Mouse (Mus musculus) CH12.LX (cell line): Measurements from ENCODE around the gene Tmem30b. TPM values are rescaled to one million over a fixed set of nuclear protein-coding genes. Genes with fewer than 3 reads are reported as not detected.

Source experiments
- DNase-seq: peaks from one replicate; pipeline ENCODE4 v3.0.0-alpha.2; 2013; ENCODE audit errors: extremely low read depth
- H3K27ac ChIP-seq: 2 replicates; pipeline ENCODE4 v1.5.1; 2012; ENCODE audit warnings: low read depth, mild to moderate bottlenecking, control low read depth, moderate library complexity; ENCODE audit not compliant: insufficient read depth
- H3K27me3 ChIP-seq: replicated peaks from 2 replicates; pipeline ENCODE3; 2012; ENCODE audit warnings: inconsistent platforms
- H3K36me3 ChIP-seq, 2 experiments: replicated peaks in 1 of 2; 2 replicates each; pipeline versions ENCODE3 to v1.6.1; 2012; ENCODE audit warnings: inconsistent platforms in 1 of 2, low read length in 1 of 2, mild to moderate bottlenecking in 1 of 2, mixed read lengths in 1 of 2, moderate library complexity in 1 of 2; ENCODE audit not compliant: control insufficient read depth in 1 of 2, insufficient read depth in 1 of 2
- H3K4me1 ChIP-seq, 2 experiments: 2 replicates each; pipeline ENCODE4 v1.6.1; 2012; ENCODE audit warnings: inconsistent platforms in 1 of 2, moderate library complexity in 1 of 2; ENCODE audit not compliant: insufficient read depth in 2 of 2, control insufficient read depth in 1 of 2
- H3K4me2 ChIP-seq: 2 replicates; pipeline ENCODE4 v1.6.1; 2012; ENCODE audit warnings: low read depth, mild to moderate bottlenecking, control low read depth; ENCODE audit not compliant: poor library complexity, insufficient read depth, severe bottlenecking
- H3K4me3 ChIP-seq, 3 experiments: fragments of 150-350 bp in 1 of 3; sonication (generic) in 1 of 3; replicated peaks in 1 of 3; 2 replicates each; pipeline versions ENCODE3 to v1.5.1; 2011 to 2012; ENCODE audit warnings: low read depth in 2 of 3, low read length in 2 of 3, mild to moderate bottlenecking in 2 of 3, moderate library complexity in 2 of 3, control low read depth in 1 of 3, improper control_type of control experiment in 1 of 3, inconsistent platforms in 1 of 3, mixed read lengths in 1 of 3; ENCODE audit not compliant: poor library complexity in 1 of 3
- H3K79me2 ChIP-seq: replicated peaks from 2 replicates; pipeline ENCODE4 v1.6.1; 2012; ENCODE audit warnings: mild to moderate bottlenecking, moderate library complexity; ENCODE audit not compliant: control insufficient read depth, poor library complexity, insufficient read depth, severe bottlenecking; ENCODE audit errors: extremely low read depth
- H3K9ac ChIP-seq: 2 replicates; pipeline ENCODE4 v1.6.1; 2012; ENCODE audit warnings: low read depth, mild to moderate bottlenecking, control low read depth, moderate library complexity; ENCODE audit not compliant: insufficient read depth
- H3K9me3 ChIP-seq: replicated peaks from 2 replicates; pipeline ENCODE3; 2012; ENCODE audit warnings: low read length, inconsistent platforms, mixed read lengths
- BHLHE40 ChIP-seq: IDR thresholded peaks from 2 replicates; pipeline ENCODE4 v1.6.1; 2011; ENCODE audit warnings: mild to moderate bottlenecking, low read depth, low read length, improper control_type of control experiment
- CHD1 ChIP-seq: IDR thresholded peaks from 2 replicates; pipeline ENCODE4 v1.6.1; 2012; ENCODE audit warnings: low read depth, low read length, improper control_type of control experiment, inconsistent platforms
- CHD2 ChIP-seq: IDR thresholded peaks from 2 replicates; pipeline ENCODE4 v1.6.1; 2011; ENCODE audit warnings: low read length, improper control_type of control experiment
- E2F4 ChIP-seq: IDR thresholded peaks from 2 replicates; pipeline ENCODE4 v1.6.1; 2011; ENCODE audit warnings: low read depth, low read length, improper control_type of control experiment; ENCODE audit not compliant: insufficient replicate concordance
- ELF1 ChIP-seq: IDR thresholded peaks from 2 replicates; pipeline ENCODE4 v1.6.1; 2014; ENCODE audit warnings: low read depth, mild to moderate bottlenecking, inconsistent platforms, low read length, improper control_type of control experiment
- IRF4 ChIP-seq: IDR thresholded peaks from 2 replicates; pipeline ENCODE4 v1.6.1; 2014; ENCODE audit warnings: low read depth, mild to moderate bottlenecking, inconsistent platforms, low read length, improper control_type of control experiment
- MAX ChIP-seq: IDR thresholded peaks from 2 replicates; pipeline ENCODE4 v1.6.1; 2011; ENCODE audit warnings: low read length, improper control_type of control experiment
- MAZ ChIP-seq: IDR thresholded peaks from 2 replicates; pipeline ENCODE4 v1.6.1; 2012; ENCODE audit warnings: low read depth, mild to moderate bottlenecking, inconsistent platforms, low read length, improper control_type of control experiment, moderate library complexity
- MEF2A ChIP-seq: IDR thresholded peaks from 2 replicates; pipeline ENCODE4 v1.6.1; 2014; ENCODE audit warnings: low read depth, mild to moderate bottlenecking, inconsistent platforms, low read length, improper control_type of control experiment, borderline replicate concordance
- MXI1 ChIP-seq: IDR thresholded peaks from 2 replicates; pipeline ENCODE4 v1.6.1; 2011; ENCODE audit warnings: mild to moderate bottlenecking, low read depth, low read length, improper control_type of control experiment
- MYC ChIP-seq: IDR thresholded peaks from 2 replicates; pipeline ENCODE4 v1.6.1; 2011; ENCODE audit warnings: low read depth, mild to moderate bottlenecking, improper control_type of control experiment, low read length
- PAX5 ChIP-seq: IDR thresholded peaks from 2 replicates; pipeline ENCODE4 v1.6.1; 2012; ENCODE audit warnings: low read length, inconsistent platforms, mixed read lengths
- POLR2A ChIP-seq: IDR thresholded peaks from 2 replicates; pipeline ENCODE4 v1.6.1; 2011; ENCODE audit warnings: low read depth, mild to moderate bottlenecking, improper control_type of control experiment, low read length
- RCOR1 ChIP-seq: conservative IDR thresholded peaks from 2 replicates; pipeline ENCODE4 v1.6.1; 2012; ENCODE audit warnings: low read depth, mild to moderate bottlenecking, inconsistent platforms, low read length, improper control_type of control experiment
- SIN3A ChIP-seq: IDR thresholded peaks from 2 replicates; pipeline ENCODE4 v1.6.1; 2012; ENCODE audit warnings: low read length, improper control_type of control experiment, inconsistent platforms
- SMC3 ChIP-seq: IDR thresholded peaks from 2 replicates; pipeline ENCODE4 v1.6.1; 2011; ENCODE audit warnings: low read depth, low read length, improper control_type of control experiment
- TBP ChIP-seq: conservative IDR thresholded peaks from 2 replicates; pipeline ENCODE4 v1.6.1; 2011; ENCODE audit warnings: low read depth, low read length, improper control_type of control experiment
- USF1 ChIP-seq: IDR thresholded peaks from 2 replicates; pipeline ENCODE4 v1.6.1; 2014; ENCODE audit warnings: low read depth, mild to moderate bottlenecking, inconsistent platforms, low read length, improper control_type of control experiment
- USF2 ChIP-seq: conservative IDR thresholded peaks from 2 replicates; pipeline ENCODE4 v1.6.1; 2011; ENCODE audit warnings: low read depth, low read length, improper control_type of control experiment
- ZC3H11A ChIP-seq: IDR thresholded peaks from 2 replicates; pipeline ENCODE4 v1.6.1; 2012; ENCODE audit warnings: low read depth, mild to moderate bottlenecking, inconsistent platforms, low read length, improper control_type of control experiment
- ZMIZ1 ChIP-seq: IDR thresholded peaks from 2 replicates; pipeline ENCODE4 v1.6.1; 2012; ENCODE audit warnings: low read depth, mild to moderate bottlenecking, inconsistent platforms, low read length, improper control_type of control experiment
- ZNF384 ChIP-seq: IDR thresholded peaks from 2 replicates; pipeline ENCODE4 v1.6.1; 2012; ENCODE audit warnings: low read depth, low read length, improper control_type of control experiment, inconsistent platforms
- dilution Hi-C: fragments of 300-500 bp; cut with MboI; formaldehyde crosslinking; loops from 2 replicates; pipeline ENCODE4 v1.14.3; 2020; ENCODE audit warnings: low sequenced_read_pairs; ENCODE audit not compliant: extremely low pct_unique_long_range_greater_than_20kb, extremely low pct_ligation_motif_present
- in situ Hi-C: fragments of 300-500 bp; cut with MboI; formaldehyde crosslinking; loops from 3 replicates; pipeline ENCODE4 v1.14.3; 2019; ENCODE audit warnings: low sequenced_read_pairs, low pct_ligation_motif_present, low pct_unique_long_range_greater_than_20kb, mixed read lengths
- polyA plus RNA-seq: library from polyadenylated mRNA; unstranded; fragments of >175 nt; gene quantifications from 2 replicates; pipeline ENCODE4 v1.2.1, GENCODE M21; 2012; ENCODE audit warnings: low read depth; ENCODE audit not compliant: insufficient read length
- total RNA-seq, 2 experiments: library from RNA; depleted of rRNA; stranded (reverse); fragments of 300-350 nt in 1 of 2; fragments of >200 nt in 1 of 2; gene quantifications; 2 replicates each; pipeline ENCODE4 v1.2.3; 2012 to 2014

The Tmem30b gene
- total and polyA plus RNA-seq, 3 experiments, result not detected

DNA sequence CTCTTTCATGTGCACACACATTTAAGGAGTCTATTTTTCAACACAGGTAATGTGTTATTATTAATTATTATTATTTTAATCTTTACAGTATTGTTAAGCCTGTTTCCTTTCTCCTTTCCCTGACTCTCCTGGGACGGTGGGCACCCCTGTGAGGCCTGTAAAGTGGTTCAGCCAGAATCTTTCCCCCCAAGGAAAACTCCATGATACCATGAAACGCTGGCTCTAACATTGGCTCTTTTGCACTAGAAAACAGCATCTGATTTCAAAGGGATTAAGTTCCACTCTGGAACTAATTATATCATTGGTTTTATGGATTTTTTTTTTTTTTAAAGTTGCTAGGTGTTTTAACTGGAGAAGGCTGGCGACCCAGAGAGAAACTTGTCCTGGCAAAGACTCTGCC lies 24.2 kb downstream of the Tmem30b start:
- Histone ChIP-seq H3K27me3 (no peaks in the 10 kb centered on the region), H3K9ac (no peak overlapping the region), H3K36me3 (no peaks in the 10 kb centered on the region), H3K9me3 (no peaks in the 10 kb centered on the region), H3K4me3 (no peak overlapping the region), H3K27ac (no peak overlapping the region), H3K4me2 (no peak overlapping the region), H3K4me1 (peaks cover 0 to 7% of the 10 kb centered on the region in 2 experiments; a peak in 2 of 4 replicates)
- no peak for DNase-seq
- in situ Hi-C loops (loop anchor here (25.0 kb wide), 1 partner anchor 685 kb away; no protein-coding TSS in a partner anchor), dilution Hi-C loops (no loop called here)
- no peak for TF ChIP-seq IRF4
- TF ChIP-seq BHLHE40, result no peak
- TF ChIP-seq TBP, result no peak
- TF ChIP-seq POLR2A, result no peak
- TF ChIP-seq ZNF384, result no peak
- no peak for TF ChIP-seq MAZ
- no peak for TF ChIP-seq ZMIZ1
- TF ChIP-seq USF1, result no peak
- no peak for TF ChIP-seq MEF2A
- TF ChIP-seq RCOR1, result no peak
- no peak for TF ChIP-seq MAX
- TF ChIP-seq CHD1, result no peak
- no peak for TF ChIP-seq SMC3
- TF ChIP-seq MXI1, result no peak
- TF ChIP-seq ELF1, result no peak
- TF ChIP-seq PAX5, result no peak
- TF ChIP-seq USF2, result no peak
- no peak for TF ChIP-seq CHD2
- TF ChIP-seq SIN3A, result no peak
- TF ChIP-seq, all 38 proteins: peak for 0
- H3K79me2 ChIP-seq, result no peaks in the 10 kb centered on the region

GRCm38 (mm10) chr12:73521238-73521841 lies 24.9 kb downstream of the Tmem30b start:
- dilution Hi-C loops, result no loop called here

More at GRCm38 (mm10) chr12:73521238-73521841, 24.9 kb downstream of the Tmem30b start:
- no peak overlapping the region for H3K27ac ChIP-seq
- H3K9ac ChIP-seq, result no peak overlapping the region
- no peak overlapping the region for H3K4me3 ChIP-seq
- H3K36me3 ChIP-seq, result no peaks in the 10 kb centered on the region
- H3K9me3 ChIP-seq, result no peaks in the 10 kb centered on the region
- H3K4me1 ChIP-seq, result peaks cover 0 to 7% of the 10 kb centered on the region in 2 experiments; a peak in 2 of 4 replicates
- in situ Hi-C loops, result loop anchor here (25.0 kb wide), 1 partner anchor 684 kb away; no protein-coding TSS in a partner anchor
- DNase-seq, result no peak
- no peak overlapping the region for H3K4me2 ChIP-seq
- TF ChIP-seq RCOR1, result no peak
- no peak for TF ChIP-seq E2F4
- TF ChIP-seq ZMIZ1, result no peak
- no peak for TF ChIP-seq ZC3H11A
- no peak for TF ChIP-seq BHLHE40
- no peak for TF ChIP-seq MYC
- no peaks in the 10 kb centered on the region for H3K79me2 ChIP-seq
- no peaks in the 10 kb centered on the region for H3K27me3 ChIP-seq
